Mouse (Mus musculus) activated CD4-positive, CD25-positive, alpha-beta regulatory T cell (primary cell): Measurements from ENCODE around the gene Gm14440. TPM values are rescaled to one million over a fixed set of nuclear protein-coding genes. Genes with fewer than 3 reads are reported as not detected.

Source experiments
- polyA plus RNA-seq, 2 experiments: library from polyadenylated mRNA; unstranded; fragments of 100-300 nt; shearing (Covaris generic); gene quantifications; one replicate each; pipeline ENCODE4 v1.2.1; 2017

Gm14440 gene
- 1 to 10 TPM; 1.0 to 2.4 TPM for polyA plus RNA-seq

DNA sequence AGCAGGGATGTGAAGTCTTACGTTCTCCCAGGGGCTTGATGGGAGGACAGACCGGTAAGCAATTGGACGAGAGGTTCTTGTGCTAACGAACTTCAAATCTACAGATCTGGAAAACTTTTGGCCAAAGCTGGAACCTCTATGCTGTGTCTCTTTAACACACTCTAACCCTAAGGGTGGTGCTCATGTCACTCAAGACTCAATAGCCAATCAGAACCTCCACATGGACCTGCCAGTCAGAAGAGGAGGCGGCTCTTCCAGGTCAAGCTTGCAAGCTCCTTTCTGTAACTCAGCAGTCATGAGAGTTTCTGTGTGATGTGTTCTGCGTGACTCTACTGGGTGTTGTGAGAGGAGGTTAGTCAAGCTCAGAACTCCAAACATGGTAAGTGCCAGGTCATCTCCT, at the start of gene Gm14440:
Gene Gm14440 (plus strand): TSS at position 301 of the 400 bp plus-strand sequence.

Other genes starting within 250 kb of the Gm14440 start
- gene Gm14393, start 207.3 kb upstream of the Gm14440 start, polyA plus RNA-seq = not detected
- 1 to 10 TPM; 8.3 to 8.8 TPM for gene Gm14399, start 133.1 kb upstream of the Gm14440 start, polyA plus RNA-seq
- gene Gm14443, start 99.3 kb upstream of the Gm14440 start, polyA plus RNA-seq = under 1 TPM; 0.10 to 0.15 TPM
- 1 to 10 TPM; 1.3 to 1.7 TPM for gene Gm14391, start 68.2 kb upstream of the Gm14440 start, polyA plus RNA-seq
- 1 to 10 TPM; 7.7 to 9.1 TPM for gene Gm4631, start 63.1 kb downstream of the Gm14440 start, polyA plus RNA-seq
- 1 to 10 TPM; 1.5 to 3.8 TPM for gene Zfp968, start 97.3 kb downstream of the Gm14440 start, polyA plus RNA-seq
- 10 to 100 TPM in 1 of 2 experiments, 1 to 10 TPM in 1; 6.8 to 16.6 TPM for gene Gm4724, start 160.7 kb downstream of the Gm14440 start, polyA plus RNA-seq
- 1 to 10 TPM; 5.8 to 7.7 TPM for gene Zfp965, start 194.9 kb downstream of the Gm14440 start, polyA plus RNA-seq